Mouse (Mus musculus): ENCODE measurements around the gene Rnasek. TPM values are rescaled to one million over a fixed set of nuclear protein-coding genes. Genes with fewer than 3 reads are reported as not detected.

The Rnasek gene
- polyA plus RNA-seq, 1 experiment, result 359 TPM

GRCm38 (mm10) chr11:70201691-70202090, 38.0 kb downstream of the Rnasek start:
- Histone ChIP-seq H3K4me1 (ENCODE audit: control insufficient read depth, insufficient read depth, low read length) (peaks cover 3% of the 10 kb centered on the region), H3K27me3 (ENCODE audit: control insufficient read depth, insufficient read depth, low read length) (no peaks in the 10 kb centered on the region), H3K4me3 (replicated peaks; ENCODE audit: insufficient read depth, low read depth, low read length) (no peak overlapping the region), H3K27ac (ENCODE audit: insufficient read depth, low read length) (no peak overlapping the region)
- peak; percentile 76 to 80 for DNase-seq
- 34% methylated on average over 5 of the region's 5 CpGs for WGBS
- TF ChIP-seq POLR2A (IDR thresholded peaks at IDR 0.05; ENCODE audit: borderline replicate concordance, insufficient read depth, low read length), result no peak
- TF ChIP-seq CTCF (IDR thresholded peaks at IDR 0.05; ENCODE audit: borderline replicate concordance, insufficient read depth, low read depth, low read length), result peak; percentile 90

- Histone ChIP-seq H3K27ac (ENCODE audit: insufficient read depth, low read length) (no peak overlapping the region), H3K4me1 (ENCODE audit: control insufficient read depth, insufficient read depth, low read length) (no peaks in the 10 kb centered on the region), H3K4me3 (replicated peaks; ENCODE audit: insufficient read depth, low read depth, low read length) (no peak overlapping the region), H3K27me3 (ENCODE audit: control insufficient read depth, insufficient read depth, low read length) (no peaks in the 10 kb centered on the region)
- no peak for DNase-seq
- TF ChIP-seq POLR2A (IDR thresholded peaks at IDR 0.05; ENCODE audit: borderline replicate concordance, insufficient read depth, low read length) (no peak), CTCF (IDR thresholded peaks at IDR 0.05; ENCODE audit: borderline replicate concordance, insufficient read depth, low read depth, low read length) (no peak)
- WGBS, result 88% methylated on average over 5 of the region's 5 CpGs
Observed at GRCm38 (mm10) chr11:70200036-70200608, 39.5 kb downstream of the Rnasek start.

GRCm38 (mm10) chr11:70199107-70199506, 40.5 kb downstream of the Rnasek start:
- no peaks in the 10 kb centered on the region for H3K27me3 ChIP-seq (ENCODE audit: control insufficient read depth, insufficient read depth, low read length)
- no peaks in the 10 kb centered on the region for H3K4me1 ChIP-seq (ENCODE audit: control insufficient read depth, insufficient read depth, low read length)
- 84% methylated on average over 8 of the region's 8 CpGs for WGBS
- no peak overlapping the region for H3K4me3 ChIP-seq (replicated peaks; ENCODE audit: insufficient read depth, low read depth, low read length)
- TF ChIP-seq CTCF (IDR thresholded peaks at IDR 0.05; ENCODE audit: borderline replicate concordance, insufficient read depth, low read depth, low read length) (no peak), POLR2A (IDR thresholded peaks at IDR 0.05; ENCODE audit: borderline replicate concordance, insufficient read depth, low read length) (no peak)
- no peak for DNase-seq
- no peak overlapping the region for H3K27ac ChIP-seq (ENCODE audit: insufficient read depth, low read length)

GRCm38 (mm10) chr11:70198332-70198731, 41.3 kb downstream of the Rnasek start:
- Histone ChIP-seq H3K4me3 (replicated peaks; ENCODE audit: insufficient read depth, low read depth, low read length) (no peak overlapping the region), H3K27ac (ENCODE audit: insufficient read depth, low read length) (no peak overlapping the region), H3K27me3 (ENCODE audit: control insufficient read depth, insufficient read depth, low read length) (no peaks in the 10 kb centered on the region), H3K4me1 (ENCODE audit: control insufficient read depth, insufficient read depth, low read length) (no peaks in the 10 kb centered on the region)
- TF ChIP-seq POLR2A (IDR thresholded peaks at IDR 0.05; ENCODE audit: borderline replicate concordance, insufficient read depth, low read length) (no peak), CTCF (IDR thresholded peaks at IDR 0.05; ENCODE audit: borderline replicate concordance, insufficient read depth, low read depth, low read length) (no peak)
- DNase-seq, result no peak
- 89% methylated on average over 3 of the region's 3 CpGs for WGBS

GRCm38 (mm10) chr11:70193354-70194285, 46.0 kb downstream of the Rnasek start:
- no peaks in the 10 kb centered on the region for H3K4me1 ChIP-seq (ENCODE audit: control insufficient read depth, insufficient read depth, low read length)
- WGBS, result 52% methylated on average over 11 of the region's 11 CpGs
- no peaks in the 10 kb centered on the region for H3K27me3 ChIP-seq (ENCODE audit: control insufficient read depth, insufficient read depth, low read length)
- DNase-seq, result no peak
- H3K4me3 ChIP-seq (replicated peaks; ENCODE audit: insufficient read depth, low read depth, low read length), result no peak overlapping the region
- H3K27ac ChIP-seq (ENCODE audit: insufficient read depth, low read length), result no peak overlapping the region
- TF ChIP-seq POLR2A (IDR thresholded peaks at IDR 0.05; ENCODE audit: borderline replicate concordance, insufficient read depth, low read length) (no peak), CTCF (IDR thresholded peaks at IDR 0.05; ENCODE audit: borderline replicate concordance, insufficient read depth, low read depth, low read length) (no peak)

DNA sequence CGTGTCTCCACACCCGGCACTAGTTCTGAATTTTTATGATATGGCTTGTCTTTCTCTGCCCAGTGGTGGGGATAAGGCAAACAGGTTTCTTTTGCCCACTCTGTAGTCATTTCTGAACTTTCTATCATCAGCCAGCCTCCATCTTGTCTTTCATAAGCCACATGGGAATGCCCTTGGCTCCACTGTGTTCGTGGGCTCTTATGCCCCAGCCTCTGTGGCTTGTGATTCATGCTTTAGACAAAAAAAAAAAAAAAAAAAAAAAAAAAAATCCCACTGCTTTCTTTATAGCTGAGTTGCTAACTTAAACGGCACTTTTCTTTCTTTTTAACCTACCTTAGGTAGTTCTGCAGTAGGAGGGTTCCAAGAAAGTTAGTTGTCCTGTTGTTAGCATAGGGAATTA, 47.5 kb downstream of the Rnasek start:
- Histone ChIP-seq H3K4me3 (replicated peaks; ENCODE audit: insufficient read depth, low read depth, low read length) (no peak overlapping the region), H3K27me3 (ENCODE audit: control insufficient read depth, insufficient read depth, low read length) (no peaks in the 10 kb centered on the region), H3K27ac (ENCODE audit: insufficient read depth, low read length) (no peak overlapping the region), H3K4me1 (ENCODE audit: control insufficient read depth, insufficient read depth, low read length) (no peaks in the 10 kb centered on the region)
- TF ChIP-seq CTCF (IDR thresholded peaks at IDR 0.05; ENCODE audit: borderline replicate concordance, insufficient read depth, low read depth, low read length), result no peak
- TF ChIP-seq POLR2A (IDR thresholded peaks at IDR 0.05; ENCODE audit: borderline replicate concordance, insufficient read depth, low read length), result no peak
- 83% methylated on average over 4 of the region's 4 CpGs for WGBS
- DNase-seq, result no peak

DNA sequence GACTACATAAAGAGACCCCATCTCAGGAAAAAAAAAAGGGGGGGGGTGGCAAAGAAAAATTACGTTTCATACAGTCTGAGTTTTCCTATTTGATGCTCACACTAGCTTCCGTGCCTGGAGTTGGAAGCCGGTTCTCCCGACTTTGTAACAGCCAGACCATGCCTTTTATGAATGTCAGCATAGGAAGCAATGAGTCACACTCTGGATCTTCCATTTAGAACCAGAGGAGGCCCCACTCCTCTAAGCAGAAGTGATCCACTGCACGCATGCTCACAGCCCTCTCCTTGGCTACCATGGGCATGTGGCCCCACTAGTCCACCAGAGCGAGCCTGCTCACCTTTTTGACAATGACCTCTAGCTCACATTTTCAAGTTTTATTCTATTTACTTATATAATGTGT, 48.5 kb downstream of the Rnasek start:
- H3K27ac ChIP-seq (ENCODE audit: insufficient read depth, low read length), result no peak overlapping the region
- no peak overlapping the region for H3K4me3 ChIP-seq (replicated peaks; ENCODE audit: insufficient read depth, low read depth, low read length)
- TF ChIP-seq POLR2A (IDR thresholded peaks at IDR 0.05; ENCODE audit: borderline replicate concordance, insufficient read depth, low read length), result no peak
- TF ChIP-seq CTCF (IDR thresholded peaks at IDR 0.05; ENCODE audit: borderline replicate concordance, insufficient read depth, low read depth, low read length), result no peak
- no peaks in the 10 kb centered on the region for H3K4me1 ChIP-seq (ENCODE audit: control insufficient read depth, insufficient read depth, low read length)
- no peak for DNase-seq
- WGBS, result 82% methylated on average over 6 of the region's 6 CpGs
- no peaks in the 10 kb centered on the region for H3K27me3 ChIP-seq (ENCODE audit: control insufficient read depth, insufficient read depth, low read length)
